Mouse (Mus musculus) neutrophil, adult 5-6 weeks (primary cell): ENCODE data around the gene Ctss. TPM values are rescaled to one million over a fixed set of nuclear protein-coding genes. Genes with fewer than 3 reads are reported as not detected.

Experiments
- total RNA-seq: library from RNA; stranded (forward); fragments of 200-1000 nt; gene quantifications from 2 replicates; pipeline ENCODE4 v1.2.3, GENCODE M21; 2017

Ctss gene
- total RNA-seq, 1 experiment from 2014 or later, result 904 TPM

Other genes with a start within 250 kb of the Ctss start
- gene Mindy1, start 245.4 kb upstream of the Ctss start, total RNA-seq, result 107 and 116 TPM in 2 replicates
- gene Prune1, start 244.7 kb upstream of the Ctss start, total RNA-seq, result 12.0 and 13.3 TPM in 2 replicates
- gene Anxa9, start 219.6 kb upstream of the Ctss start, total RNA-seq, result 1.5 and 2.3 TPM in 2 replicates
- 162 and 168 TPM in 2 replicates for gene Cers2, start 212.0 kb upstream of the Ctss start, total RNA-seq
- 30.6 and 39.3 TPM in 2 replicates for gene Setdb1, start 169.6 kb upstream of the Ctss start, total RNA-seq
- not detected in 2 replicates for gene 4930558C23Rik, start 123.9 kb upstream of the Ctss start, total RNA-seq
- gene Arnt, start 92.4 kb upstream of the Ctss start, total RNA-seq, result 60.4 and 67.5 TPM in 2 replicates
- gene Ctsk, start 27.5 kb upstream of the Ctss start, total RNA-seq, result 1.7 and 2.8 TPM in 2 replicates
- gene Hormad1, start 32.9 kb downstream of the Ctss start, total RNA-seq, result 0.49 TPM in 1 of 2 replicates, not detected in the other
- gene Golph3l, start 62.1 kb downstream of the Ctss start, total RNA-seq, result 34.0 and 43.7 TPM in 2 replicates
- gene Ensa, start 98.2 kb downstream of the Ctss start, total RNA-seq, result 148 and 157 TPM in 2 replicates
- 1,463 and 1,559 TPM in 2 replicates for gene Mcl1, start 132.0 kb downstream of the Ctss start, total RNA-seq
- gene Adamtsl4, start 161.1 kb downstream of the Ctss start, total RNA-seq, result 0.47 and 0.74 TPM in 2 replicates
- 3.8 and 4.5 TPM in 2 replicates for gene Ecm1, start 212.8 kb downstream of the Ctss start, total RNA-seq
- 35.3 and 46.3 TPM in 2 replicates for gene Tars2, start 233.4 kb downstream of the Ctss start, total RNA-seq